Mouse (Mus musculus): ENCODE results near the gene Pdf. TPM values are rescaled to one million over a fixed set of nuclear protein-coding genes. Genes with fewer than 3 reads are reported as not detected.

Pdf gene
- 1 to 10 TPM; 1.2 to 5.6 (median 3.0) TPM for polyA plus RNA-seq (2017; shearing (Covaris generic))

GRCm38 (mm10) chr8:107048061-107048941 lies at the start of gene Pdf:
TSS of gene Pdf (minus strand) at chr8:107048614.
- ATAC-seq, result peak; percentile 71

GRCm38 (mm10) chr8:107096366-107097036 lies 48.1 kb upstream of the Pdf start, which contains the start of gene Terf2:
TSS of gene Terf2 (minus strand) at chr8:107096547.
- ATAC-seq, result peak; percentile 88

GRCm38 (mm10) chr8:107095717-107096365 lies 47.4 kb upstream of the Pdf start:
- ATAC-seq, result peak; percentile 54

GRCm38 (mm10) chr8:107090531-107090930 lies 42.1 kb upstream of the Pdf start:
- ATAC-seq, result no peak

- ATAC-seq, result no peak
Measured at GRCm38 (mm10) chr8:107088526-107089063, 40.2 kb upstream of the Pdf start.

GRCm38 (mm10) chr8:107086018-107086417 lies 37.6 kb upstream of the Pdf start:
- no peak for ATAC-seq

- no peak for ATAC-seq
Measured at GRCm38 (mm10) chr8:107085358-107085757, 36.9 kb upstream of the Pdf start.

- no peak for ATAC-seq
Measured at GRCm38 (mm10) chr8:107076239-107076888, 27.9 kb upstream of the Pdf start.

GRCm38 (mm10) chr8:107074128-107074527 lies 25.7 kb upstream of the Pdf start:
- no peak for ATAC-seq

- ATAC-seq, result no peak
Measured at GRCm38 (mm10) chr8:107073706-107074105, 25.3 kb upstream of the Pdf start.

GRCm38 (mm10) chr8:107065511-107066496 lies 17.4 kb upstream of the Pdf start, which contains the start of gene Tmed6:
TSS of gene Tmed6 (minus strand) at chr8:107065644.
- peak; percentile 14 for ATAC-seq

GRCm38 (mm10) chr8:107062613-107063012 lies 14.2 kb upstream of the Pdf start:
- ATAC-seq, result no peak

- no peak for ATAC-seq
Measured at GRCm38 (mm10) chr8:107056973-107057369, 8.6 kb upstream of the Pdf start.

GRCm38 (mm10) chr8:107056076-107056972 lies 7.9 kb upstream of the Pdf start, which contains the start of the genes Cog8 and Nip7:
TSS of gene Cog8 (minus strand) at chr8:107056689.
TSS of gene Nip7 (plus strand) at chr8:107056877.
- ATAC-seq, result peak; percentile 98

- no peak for ATAC-seq
Measured at GRCm38 (mm10) chr8:107052046-107052445, 3.6 kb upstream of the Pdf start.

- no peak for ATAC-seq
Measured at GRCm38 (mm10) chr8:107049480-107049879, 1.1 kb upstream of the Pdf start.

GRCm38 (mm10) chr8:107046976-107047375 lies 1.4 kb downstream of the Pdf start:
- ATAC-seq, result no peak

GRCm38 (mm10) chr8:107045478-107045877 lies 2.9 kb downstream of the Pdf start:
- no peak for ATAC-seq

- no peak for ATAC-seq
Measured at GRCm38 (mm10) chr8:107040632-107041031, 7.8 kb downstream of the Pdf start.

- no peak for ATAC-seq
Measured at GRCm38 (mm10) chr8:107036626-107037025, 11.8 kb downstream of the Pdf start.

Measured in inflammation-experienced regulatory T-cells, adult 6 months (primary cell).